ENCODE assay signal across 19 mouse cellular contexts in the genomic region with DNA sequence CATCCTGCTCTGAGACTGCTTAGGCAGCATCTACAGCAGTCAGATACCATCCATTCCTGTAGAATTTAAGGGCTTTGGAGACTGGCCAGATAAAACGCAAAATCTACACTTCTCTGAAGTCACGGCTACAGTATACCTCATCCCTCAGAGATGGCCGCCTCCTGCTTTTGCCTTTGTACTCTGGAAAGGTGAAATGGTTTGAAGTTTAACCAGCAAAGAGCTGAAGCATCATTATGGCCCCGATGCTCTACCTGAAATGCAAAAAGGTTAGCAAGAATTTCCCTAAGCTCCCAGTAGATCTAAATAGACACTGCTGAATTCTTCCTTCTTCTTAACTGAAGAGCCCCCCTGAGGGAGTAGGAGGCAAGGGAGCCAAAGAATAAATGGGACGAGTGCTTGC.
DNase-seq lines count a peak whose midpoint lies in the region; ATAC-seq lines count a peak whose summit lies in the region.
"Had no signal": no experiment of that assay in that cellular context is flagged by ENCODE, and none has a peak within 500 bp of the region (broad histone marks: within the 10 kb centered on the region; RNA-seq: fewer than 3 reads in every experiment).

No protein-coding gene starts in this region.

- ATAC-seq in forebrain, embryonic 16.5 days = no peak
- ATAC-seq in forebrain, embryonic 13.5 days = no peak
- ATAC-seq in heart, embryonic 14.5 days (ENCODE audit: insufficient number of reproducible peaks, insufficient read depth, low FRiP score, low read depth) = no peak
- ATAC-seq in midbrain, embryonic 15.5 days (replicated peaks) = 0 out of 2 replicates have a peak, but pooled peaks have one; percentile 37

- DNase-seq in heart, adult 9 months (ENCODE audit: low spot score in 2 of 2) = no peak
- DNase-seq in kidney, postnatal 14 days = peak; percentile 41
- no peak for DNase-seq in kidney, adult 11 months
- DNase-seq in midbrain, embryonic 10.5 days (ENCODE audit: low spot score) = no peak
- DNase-seq: adrenal gland, adult 2 months; cerebellum, adult 8-10 months; gastrocnemius, postnatal 10 days; spleen, adult 18-20 months; thymus, postnatal 25 days had no signal

- no peaks in the 10 kb centered on the region for H3K36me3 ChIP-seq in forebrain, embryonic 16.5 days (ENCODE audit: control insufficient read depth, insufficient read depth)
- peaks cover 10% of the 10 kb centered on the region for H3K36me3 ChIP-seq in forebrain, embryonic 13.5 days (ENCODE audit: poor library complexity, severe bottlenecking)
- H3K36me3 ChIP-seq in heart, embryonic 14.5 days (ENCODE audit: control insufficient read depth, insufficient read depth, low read length) = no peaks in the 10 kb centered on the region
- no peaks in the 10 kb centered on the region for H3K36me3 ChIP-seq in midbrain, embryonic 15.5 days (replicated peaks)
- H3K36me3 ChIP-seq in midbrain, embryonic 10.5 days = peaks cover 11% of the 10 kb centered on the region
- H3K36me3 ChIP-seq: midbrain, embryonic 12.5 days had no signal

- H3K9ac ChIP-seq in forebrain, embryonic 16.5 days (replicated peaks; ENCODE audit: low read depth, low read length) = no peak overlapping the region
- no peak overlapping the region for H3K9ac ChIP-seq in forebrain, embryonic 13.5 days
- no peak overlapping the region for H3K9ac ChIP-seq in heart, embryonic 14.5 days (ENCODE audit: low read length)
- H3K9ac ChIP-seq in midbrain, embryonic 15.5 days = no peak overlapping the region
- H3K9ac ChIP-seq: forebrain, embryonic 12.5 days; hindbrain, embryonic 14.5 days; liver, embryonic 14.5 days; midbrain, embryonic 12.5 days had no signal

- 0 out of 2 replicates have a peak, but pooled peaks cover 2% of the 10 kb centered on the region for H3K4me1 ChIP-seq in forebrain, embryonic 16.5 days (replicated peaks; ENCODE audit: control insufficient read depth, insufficient read depth, low read length)
- H3K4me1 ChIP-seq in forebrain, embryonic 13.5 days = no peaks in the 10 kb centered on the region
- H3K4me1 ChIP-seq in heart, embryonic 14.5 days (ENCODE audit: control insufficient read depth in 2 of 2, insufficient read depth in 2 of 2, low read length in 2 of 2) = peaks cover 5 to 9% of the 10 kb centered on the region in 2 experiments; a peak in 3 of 4 replicates
- H3K4me1 ChIP-seq in midbrain, embryonic 15.5 days = peaks cover 9% of the 10 kb centered on the region; the same call in 1 of the 2 replicates
- H3K4me1 ChIP-seq in midbrain, embryonic 10.5 days = 0 out of 2 replicates have a peak, but pooled peaks cover 2% of the 10 kb centered on the region
- H3K4me1 ChIP-seq: forebrain, embryonic 12.5 days; midbrain, embryonic 12.5 days had no signal

- H3K9me3 ChIP-seq in forebrain, embryonic 16.5 days (ENCODE audit: control insufficient read depth, low read length) = no peaks in the 10 kb centered on the region
- peaks cover 5% of the 10 kb centered on the region; the same call in 1 of the 2 replicates for H3K9me3 ChIP-seq in forebrain, embryonic 13.5 days (replicated peaks)
- peaks cover 4% of the 10 kb centered on the region; the same call in 1 of the 2 replicates for H3K9me3 ChIP-seq in heart, embryonic 14.5 days (ENCODE audit: control insufficient read depth, low read length)
- H3K9me3 ChIP-seq in midbrain, embryonic 15.5 days = no peaks in the 10 kb centered on the region
- H3K9me3 ChIP-seq in midbrain, embryonic 10.5 days (replicated peaks) = peaks cover 6% of the 10 kb centered on the region
- H3K9me3 ChIP-seq: limb, embryonic 10.5 days had no signal

- 0 out of 2 replicates have a peak overlapping the region, but pooled peaks have one; percentile 2 for H3K4me2 ChIP-seq in forebrain, embryonic 16.5 days (ENCODE audit: low read length)
- H3K4me2 ChIP-seq in forebrain, embryonic 13.5 days = no peak overlapping the region
- H3K4me2 ChIP-seq in heart, embryonic 14.5 days (ENCODE audit: low read length) = peak overlapping the region; percentile 28; the same call in 1 of the 2 replicates
- H3K4me2 ChIP-seq in midbrain, embryonic 15.5 days = no peak overlapping the region
- H3K4me2 ChIP-seq: forebrain, embryonic 12.5 days; hindbrain, embryonic 14.5 days; midbrain, embryonic 12.5 days had no signal

- no peaks in the 10 kb centered on the region for H3K27me3 ChIP-seq in forebrain, embryonic 16.5 days (replicated peaks; ENCODE audit: control insufficient read depth, insufficient read depth, low read length)
- no peaks in the 10 kb centered on the region for H3K27me3 ChIP-seq in forebrain, embryonic 13.5 days
- no peaks in the 10 kb centered on the region for H3K27me3 ChIP-seq in heart, embryonic 14.5 days (ENCODE audit: control insufficient read depth, insufficient read depth, low read length)
- H3K27me3 ChIP-seq in midbrain, embryonic 15.5 days (replicated peaks) = no peaks in the 10 kb centered on the region
- no peaks in the 10 kb centered on the region for H3K27me3 ChIP-seq in midbrain, embryonic 10.5 days (ENCODE audit: low read depth, poor library complexity, severe bottlenecking)
- H3K27me3 ChIP-seq: midbrain, embryonic 12.5 days had no signal

- H3K27ac ChIP-seq in forebrain, embryonic 16.5 days (ENCODE audit: low read length) = no peak overlapping the region
- no peak overlapping the region for H3K27ac ChIP-seq in forebrain, embryonic 13.5 days
- H3K27ac ChIP-seq in heart, embryonic 14.5 days (replicated peaks in 1 of 2; ENCODE audit: control insufficient read depth in 1 of 2, insufficient read depth in 1 of 2, low read depth in 2 of 2, low read length in 2 of 2) = no peak overlapping the region
- H3K27ac ChIP-seq in midbrain, embryonic 15.5 days = 0 out of 2 replicates have a peak overlapping the region, but pooled peaks have one; percentile 23
- H3K27ac ChIP-seq in midbrain, embryonic 10.5 days (replicated peaks) = no peak overlapping the region
- H3K27ac ChIP-seq: forebrain, embryonic 12.5 days; hindbrain, embryonic 14.5 days; limb, embryonic 10.5 days; liver, embryonic 14.5 days; midbrain, embryonic 12.5 days had no signal

- H3K4me3 ChIP-seq in forebrain, embryonic 16.5 days (replicated peaks; ENCODE audit: low read length) = no peak overlapping the region
- H3K4me3 ChIP-seq in forebrain, embryonic 13.5 days = no peak overlapping the region
- H3K4me3 ChIP-seq in heart, embryonic 14.5 days (ENCODE audit: control insufficient read depth in 1 of 2, insufficient read depth in 1 of 2, low read depth in 1 of 2, low read length in 2 of 2) = no peak overlapping the region
- H3K4me3 ChIP-seq in midbrain, embryonic 15.5 days = no peak overlapping the region
- H3K4me3 ChIP-seq in midbrain, embryonic 10.5 days = no peak overlapping the region
- H3K4me3 ChIP-seq: forebrain, embryonic 12.5 days; limb, embryonic 10.5 days; midbrain, embryonic 12.5 days; myocyte had no signal

- WGBS in forebrain, embryonic 16.5 days = 79% methylated on average over 5 of the region's 5 CpGs
- WGBS in forebrain, embryonic 13.5 days = 90% methylated on average over 5 of the region's 5 CpGs
- WGBS in heart, embryonic 14.5 days = 68% methylated on average over 5 of the region's 5 CpGs
- WGBS in midbrain, embryonic 15.5 days = 79% methylated on average over 5 of the region's 5 CpGs
- 88% methylated on average over 5 of the region's 5 CpGs for WGBS in midbrain, embryonic 10.5 days

Comparison
In these comparisons a context has a peak if more than half of its experiments do, and no peak if none do; other contexts are left out.
1. H3K4me2 ChIP-seq: peak in forebrain, embryonic 16.5 days (single experiment) and heart, embryonic 14.5 days (single experiment); none in forebrain, embryonic 13.5 days (single experiment) and midbrain, embryonic 15.5 days (single experiment).